Mouse (Mus musculus): ENCODE results near the gene Syne1. TPM values are rescaled to one million over a fixed set of nuclear protein-coding genes. Genes with fewer than 3 reads are reported as not detected.

The Syne1 gene
- total RNA-seq, 2 experiments from 2014 or later: 54.5 to 67.7 TPM

GRCm38 (mm10) chr10:5044481-5044880 lies 506.8 kb downstream of the Syne1 start:
- peak overlapping the region; percentile 41; the same call in 1 of the 2 replicates for H3K27ac ChIP-seq
- intact Hi-C loops (cut with DNase I): no loop called here
- TF ChIP-seq CTCF (IDR thresholded peaks at IDR 0.05): no peak
- H3K4me3 ChIP-seq: no peak overlapping the region
- no peak for DNase-seq

GRCm38 (mm10) chr10:5041254-5041653 lies 510.0 kb downstream of the Syne1 start:
- Histone ChIP-seq H3K27ac (no peak overlapping the region), H3K4me3 (no peak overlapping the region)
- intact Hi-C loops (cut with DNase I): no loop called here
- TF ChIP-seq CTCF (IDR thresholded peaks at IDR 0.05): no peak
- no peak for DNase-seq

GRCm38 (mm10) chr10:5032192-5033048 lies 518.9 kb downstream of the Syne1 start:
- intact Hi-C loops (cut with DNase I): no loop called here

DNA sequence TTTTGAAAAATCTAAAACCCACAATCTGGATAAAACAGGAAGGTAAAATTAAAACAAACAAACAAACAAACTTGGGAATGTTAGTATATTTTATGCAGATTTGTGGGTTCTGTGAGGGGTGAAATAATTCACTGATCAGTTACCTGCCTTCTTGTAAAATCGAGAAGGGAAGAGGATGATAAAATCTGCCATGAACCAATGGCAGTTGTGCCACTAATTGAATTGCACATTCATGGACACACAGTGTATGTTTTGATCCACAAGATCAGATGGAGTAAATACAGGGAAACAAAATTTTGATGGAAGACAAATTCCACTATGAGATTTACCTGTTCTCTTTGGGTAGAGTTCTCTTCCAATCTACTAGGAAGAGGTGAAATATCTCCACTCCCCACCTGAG lies 521.4 kb downstream of the Syne1 start:
- no peak for TF ChIP-seq CTCF (IDR thresholded peaks at IDR 0.05)
- Histone ChIP-seq H3K4me3 (no peak overlapping the region), H3K27ac (no peak overlapping the region)
- intact Hi-C loops (cut with DNase I): no loop called here
- no peak for DNase-seq

More at GRCm38 (mm10) chr10:5032192-5033048, 518.9 kb downstream of the Syne1 start:
- no peak for DNase-seq
- H3K4me3 ChIP-seq: no peak overlapping the region
- no peak overlapping the region for H3K27ac ChIP-seq
- no peak for TF ChIP-seq CTCF (IDR thresholded peaks at IDR 0.05)

GRCm38 (mm10) chr10:5029161-5029560 lies 522.1 kb downstream of the Syne1 start:
- no peak for DNase-seq
- intact Hi-C loops (cut with DNase I): no loop called here
- no peak overlapping the region for H3K27ac ChIP-seq
- TF ChIP-seq CTCF (IDR thresholded peaks at IDR 0.05): no peak
- no peak overlapping the region for H3K4me3 ChIP-seq

DNA sequence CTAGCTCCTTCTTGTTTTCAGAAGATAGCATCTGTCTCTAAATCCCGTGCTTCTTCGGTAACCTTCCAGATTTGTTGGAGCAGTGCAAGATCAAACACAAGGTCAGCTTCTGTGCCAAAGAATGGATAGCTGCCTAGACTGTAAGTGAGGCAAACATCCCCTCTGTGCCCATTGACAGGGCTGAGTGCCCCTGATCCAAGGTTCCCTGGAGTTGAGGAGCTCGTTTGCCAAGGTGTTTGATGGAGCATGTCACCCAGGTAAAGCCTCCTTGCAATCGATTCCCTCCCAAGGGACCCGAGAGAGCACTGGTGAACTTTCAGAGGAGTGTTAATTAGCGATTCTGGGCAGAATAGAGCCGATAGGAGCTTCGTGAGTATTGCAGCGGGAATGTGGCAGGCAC lies 523.0 kb downstream of the Syne1 start:
- DNase-seq: no peak
- no peak overlapping the region for H3K4me3 ChIP-seq
- TF ChIP-seq CTCF (IDR thresholded peaks at IDR 0.05): no peak
- intact Hi-C loops (cut with DNase I): no loop called here
- no peak overlapping the region for H3K27ac ChIP-seq

- Histone ChIP-seq H3K4me3 (no peak overlapping the region), H3K27ac (no peak overlapping the region)
- no peak for DNase-seq
- no peak for TF ChIP-seq CTCF (IDR thresholded peaks at IDR 0.05)
- intact Hi-C loops (cut with DNase I): no loop called here
Observed at GRCm38 (mm10) chr10:5027208-5027607, 524.1 kb downstream of the Syne1 start.

DNA sequence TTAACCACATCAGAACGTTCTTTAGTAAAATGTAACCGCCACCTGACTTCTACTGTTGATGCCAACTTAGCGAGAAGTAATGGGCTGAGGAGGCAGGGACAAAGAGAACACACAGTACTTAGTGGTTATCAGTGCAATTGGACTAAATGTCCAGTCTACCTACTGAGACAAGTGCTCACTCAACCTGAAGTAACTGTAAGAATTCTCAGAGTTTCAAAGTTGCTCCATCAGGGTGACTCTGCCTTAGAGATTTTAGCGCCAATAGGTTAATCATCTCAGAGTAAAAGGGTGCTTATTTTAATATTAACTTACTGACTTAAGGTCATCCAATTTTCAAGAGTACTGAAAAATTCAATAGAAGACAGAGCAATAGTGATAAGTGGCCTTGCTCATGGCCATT lies 525.4 kb downstream of the Syne1 start:
- no peak for DNase-seq
- Histone ChIP-seq H3K27ac (no peak overlapping the region), H3K4me3 (no peak overlapping the region)
- intact Hi-C loops (cut with DNase I): no loop called here
- TF ChIP-seq CTCF (IDR thresholded peaks at IDR 0.05): no peak

DNA sequence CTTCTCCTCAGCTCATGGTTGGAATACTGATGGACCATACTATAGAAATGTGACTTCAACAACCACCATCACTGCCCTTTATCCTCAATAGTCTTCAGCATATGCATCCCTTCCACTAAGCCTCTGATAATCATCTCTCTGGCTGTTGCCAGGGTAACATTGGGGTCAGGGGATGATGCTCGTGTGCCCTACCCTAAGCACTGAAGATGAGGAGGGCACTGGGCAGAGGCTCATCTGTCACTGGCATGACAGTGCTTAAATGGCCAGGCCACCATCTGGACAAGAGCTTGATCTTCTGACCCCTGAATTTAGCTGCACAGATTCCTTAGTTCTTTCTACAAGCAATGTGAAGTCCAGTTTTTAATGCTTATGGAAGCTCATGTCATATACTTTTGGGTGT lies 534.1 kb downstream of the Syne1 start:
- intact Hi-C loops (cut with DNase I): no loop called here
- DNase-seq: no peak
- Histone ChIP-seq H3K4me3 (no peak overlapping the region), H3K27ac (no peak overlapping the region)
- no peak for TF ChIP-seq CTCF (IDR thresholded peaks at IDR 0.05)

DNA sequence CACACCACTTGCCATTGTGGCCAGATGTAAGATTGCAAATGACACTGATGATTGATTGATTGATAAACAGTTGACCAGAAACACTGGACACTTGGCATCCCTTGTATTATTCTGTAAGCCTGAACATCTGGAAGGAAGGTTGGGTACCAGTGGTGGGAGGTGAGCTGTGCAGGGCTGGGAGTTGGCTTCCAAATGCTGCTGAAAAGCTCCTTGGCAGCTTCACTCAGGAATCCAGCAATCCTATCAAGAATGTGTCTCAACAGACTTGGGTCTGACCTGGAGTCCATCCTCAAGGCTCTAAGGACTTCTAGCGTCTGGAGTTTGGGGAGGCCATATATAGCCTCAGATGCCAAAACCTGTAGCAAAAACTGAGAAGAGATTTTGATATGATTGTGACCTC lies 536.3 kb downstream of the Syne1 start:
- intact Hi-C loops (cut with DNase I): no loop called here
- no peak for TF ChIP-seq CTCF (IDR thresholded peaks at IDR 0.05)
- DNase-seq: no peak
- Histone ChIP-seq H3K4me3 (no peak overlapping the region), H3K27ac (no peak overlapping the region)

DNA sequence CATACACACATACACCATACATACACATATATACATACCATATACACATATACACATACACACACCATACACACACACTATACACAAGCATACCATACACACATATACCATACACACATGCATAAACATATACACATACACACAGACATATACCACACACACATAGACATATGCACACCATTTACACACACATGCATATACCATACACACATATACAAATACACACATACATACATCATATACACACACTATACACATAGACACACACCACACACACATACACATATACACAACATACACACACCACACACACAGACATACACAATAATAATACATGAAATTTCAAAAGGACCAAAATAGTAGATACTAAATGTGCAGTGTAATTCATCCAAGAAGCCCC lies 539.3 kb downstream of the Syne1 start:
- no peak overlapping the region for H3K27ac ChIP-seq
- H3K4me3 ChIP-seq: no peak overlapping the region
- no peak for DNase-seq
- TF ChIP-seq CTCF (IDR thresholded peaks at IDR 0.05): no peak
- intact Hi-C loops (cut with DNase I): no loop called here

GRCm38 (mm10) chr10:5008795-5009366 lies 542.4 kb downstream of the Syne1 start:
- intact Hi-C loops (cut with DNase I): no loop called here
- DNase-seq: no peak
- no peak for TF ChIP-seq CTCF (IDR thresholded peaks at IDR 0.05)
- no peak overlapping the region for H3K27ac ChIP-seq
- no peak overlapping the region for H3K4me3 ChIP-seq

DNA sequence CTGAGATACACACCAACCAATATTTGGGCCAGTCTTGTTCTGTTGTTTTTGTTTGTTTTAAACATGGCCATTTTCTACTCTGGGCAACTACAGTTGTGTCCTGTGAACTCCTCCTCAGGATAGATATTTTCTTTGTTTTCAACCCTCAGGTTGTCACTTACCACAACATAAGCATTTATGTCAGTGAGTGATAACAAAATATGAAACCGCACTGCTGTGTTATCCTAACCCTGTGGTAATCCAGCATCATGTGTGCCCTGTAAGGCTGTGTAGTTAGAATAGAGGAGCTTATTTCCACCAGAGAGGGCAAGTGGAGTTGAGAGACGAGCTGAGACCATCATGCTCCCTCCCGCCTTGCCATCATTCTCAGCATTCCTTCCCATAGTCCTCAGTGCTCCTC lies 554.7 kb downstream of the Syne1 start:
- Histone ChIP-seq H3K4me3 (no peak overlapping the region), H3K27ac (no peak overlapping the region)
- intact Hi-C loops (cut with DNase I): no loop called here
- TF ChIP-seq CTCF (IDR thresholded peaks at IDR 0.05): no peak
- no peak for DNase-seq

DNA sequence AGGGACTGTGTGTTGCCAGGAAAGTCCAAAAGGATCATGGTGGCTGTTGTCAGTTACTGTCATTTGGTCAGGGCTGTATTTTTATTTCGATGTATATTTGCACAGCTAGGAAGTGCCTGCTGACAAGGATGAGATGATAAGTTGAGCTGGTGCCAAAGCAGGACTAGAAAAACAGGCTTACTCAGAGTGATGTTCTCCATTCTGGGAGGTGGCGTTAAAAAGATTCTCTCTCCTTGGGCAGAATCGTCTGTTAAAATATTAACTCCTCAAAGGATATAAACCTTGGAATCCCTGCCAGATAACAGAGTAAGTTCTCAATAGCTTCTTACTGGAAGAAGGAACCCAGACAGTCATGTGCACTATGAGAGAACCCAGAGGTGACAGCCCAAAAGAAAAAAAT lies 557.5 kb downstream of the Syne1 start:
- Histone ChIP-seq H3K27ac (no peak overlapping the region), H3K4me3 (no peak overlapping the region)
- TF ChIP-seq CTCF (IDR thresholded peaks at IDR 0.05): no peak
- DNase-seq: no peak
- intact Hi-C loops (cut with DNase I): no loop called here
